Mouse (Mus musculus): ENCODE data around the gene Cbx3. TPM values are rescaled to one million over a fixed set of nuclear protein-coding genes. Genes with fewer than 3 reads are reported as not detected.
A peak's percentile ranks its signal among the peaks of the same experiment; 100 is the strongest.

Cbx3 gene
- polyA plus RNA-seq, 1 experiment from 2014 or later = 735 TPM

GRCm38 (mm10) chr6:51442191-51442835, 27.8 kb upstream of the Cbx3 start:
- H3K9ac ChIP-seq (ENCODE audit: low read length) = no peak overlapping the region
- no peak overlapping the region for H3K27ac ChIP-seq (ENCODE audit: low read depth, low read length)
- DNase-seq (ENCODE audit: low spot score) = no peak
- no peaks in the 10 kb centered on the region for H3K36me3 ChIP-seq (ENCODE audit: control insufficient read depth, insufficient read depth, low read length)
- WGBS = 58% methylated on average over 9 of the region's 9 CpGs
- H3K4me2 ChIP-seq (ENCODE audit: low read depth, low read length, severe bottlenecking) = no peak overlapping the region
- ATAC-seq (replicated peaks; ENCODE audit: low FRiP score) = no peak
- no peaks in the 10 kb centered on the region for H3K27me3 ChIP-seq (ENCODE audit: control insufficient read depth, insufficient read depth, low read length)
- no peak overlapping the region for H3K4me3 ChIP-seq (ENCODE audit: low read depth, low read length)
- no peaks in the 10 kb centered on the region for H3K4me1 ChIP-seq (replicated peaks; ENCODE audit: control insufficient read depth, insufficient read depth, low read length)
- no peaks in the 10 kb centered on the region for H3K9me3 ChIP-seq (ENCODE audit: control insufficient read depth, low read length)

- WGBS = 77% methylated on average over 7 of the region's 7 CpGs
- Histone ChIP-seq H3K27me3 (ENCODE audit: control insufficient read depth, insufficient read depth, low read length) (no peaks in the 10 kb centered on the region), H3K4me1 (replicated peaks; ENCODE audit: control insufficient read depth, insufficient read depth, low read length) (no peaks in the 10 kb centered on the region), H3K4me2 (ENCODE audit: low read depth, low read length, severe bottlenecking) (no peak overlapping the region), H3K27ac (ENCODE audit: low read depth, low read length) (no peak overlapping the region), H3K9ac (ENCODE audit: low read length) (no peak overlapping the region), H3K4me3 (ENCODE audit: low read depth, low read length) (no peak overlapping the region), H3K36me3 (ENCODE audit: control insufficient read depth, insufficient read depth, low read length) (no peaks in the 10 kb centered on the region), H3K9me3 (ENCODE audit: control insufficient read depth, low read length) (no peaks in the 10 kb centered on the region)
- no peak for DNase-seq (ENCODE audit: low spot score)
- ATAC-seq (replicated peaks; ENCODE audit: low FRiP score) = no peak
Measured at GRCm38 (mm10) chr6:51452927-51453503, 17.1 kb upstream of the Cbx3 start.

- DNase-seq (ENCODE audit: low spot score) (no peak), ATAC-seq (replicated peaks; ENCODE audit: low FRiP score) (no peak)
- 65% methylated on average over 3 of the region's 3 CpGs for WGBS
- Histone ChIP-seq H3K27ac (ENCODE audit: low read depth, low read length) (no peak overlapping the region), H3K4me3 (ENCODE audit: low read depth, low read length) (no peak overlapping the region), H3K27me3 (ENCODE audit: control insufficient read depth, insufficient read depth, low read length) (no peaks in the 10 kb centered on the region), H3K9ac (ENCODE audit: low read length) (no peak overlapping the region), H3K36me3 (ENCODE audit: control insufficient read depth, insufficient read depth, low read length) (peaks cover 4% of the 10 kb centered on the region), H3K4me2 (ENCODE audit: low read depth, low read length, severe bottlenecking) (no peak overlapping the region), H3K9me3 (ENCODE audit: control insufficient read depth, low read length) (no peaks in the 10 kb centered on the region), H3K4me1 (replicated peaks; ENCODE audit: control insufficient read depth, insufficient read depth, low read length) (no peaks in the 10 kb centered on the region)
Measured at GRCm38 (mm10) chr6:51454949-51455348, 15.2 kb upstream of the Cbx3 start.

- ATAC-seq (replicated peaks; ENCODE audit: low FRiP score) = no peak
- no peak overlapping the region for H3K4me3 ChIP-seq (ENCODE audit: low read depth, low read length)
- WGBS = 79% methylated on average over 1 of the region's 1 CpGs
Measured at GRCm38 (mm10) chr6:51456198-51456597, 14.0 kb upstream of the Cbx3 start.

GRCm38 (mm10) chr6:51457283-51457682, 12.9 kb upstream of the Cbx3 start:
- H3K4me3 ChIP-seq (ENCODE audit: low read depth, low read length) = no peak overlapping the region
- H3K27me3 ChIP-seq (ENCODE audit: control insufficient read depth, insufficient read depth, low read length) = no peaks in the 10 kb centered on the region
- no peaks in the 10 kb centered on the region for H3K4me1 ChIP-seq (replicated peaks; ENCODE audit: control insufficient read depth, insufficient read depth, low read length)
- DNase-seq (ENCODE audit: low spot score) (no peak), ATAC-seq (replicated peaks; ENCODE audit: low FRiP score) (no peak)
- H3K9me3 ChIP-seq (ENCODE audit: control insufficient read depth, low read length) = no peaks in the 10 kb centered on the region
- no peak overlapping the region for H3K9ac ChIP-seq (ENCODE audit: low read length)
- WGBS = 84% methylated on average over 3 of the region's 3 CpGs
- H3K4me2 ChIP-seq (ENCODE audit: low read depth, low read length, severe bottlenecking) = no peak overlapping the region
- peaks cover 16% of the 10 kb centered on the region for H3K36me3 ChIP-seq (ENCODE audit: control insufficient read depth, insufficient read depth, low read length)
- no peak overlapping the region for H3K27ac ChIP-seq (ENCODE audit: low read depth, low read length)

More at GRCm38 (mm10) chr6:51456198-51456597, 14.0 kb upstream of the Cbx3 start:
- Histone ChIP-seq H3K9ac (ENCODE audit: low read length) (no peak overlapping the region), H3K36me3 (ENCODE audit: control insufficient read depth, insufficient read depth, low read length) (peaks cover 11% of the 10 kb centered on the region), H3K4me1 (replicated peaks; ENCODE audit: control insufficient read depth, insufficient read depth, low read length) (no peaks in the 10 kb centered on the region), H3K4me2 (ENCODE audit: low read depth, low read length, severe bottlenecking) (no peak overlapping the region), H3K27me3 (ENCODE audit: control insufficient read depth, insufficient read depth, low read length) (no peaks in the 10 kb centered on the region), H3K27ac (ENCODE audit: low read depth, low read length) (no peak overlapping the region), H3K9me3 (ENCODE audit: control insufficient read depth, low read length) (no peaks in the 10 kb centered on the region)
- no peak for DNase-seq (ENCODE audit: low spot score)

GRCm38 (mm10) chr6:51457770-51458387, 12.3 kb upstream of the Cbx3 start:
- ATAC-seq (replicated peaks; ENCODE audit: low FRiP score) = no peak
- Histone ChIP-seq H3K36me3 (ENCODE audit: control insufficient read depth, insufficient read depth, low read length) (peaks cover 16% of the 10 kb centered on the region), H3K9ac (ENCODE audit: low read length) (no peak overlapping the region), H3K9me3 (ENCODE audit: control insufficient read depth, low read length) (no peaks in the 10 kb centered on the region), H3K4me1 (replicated peaks; ENCODE audit: control insufficient read depth, insufficient read depth, low read length) (no peaks in the 10 kb centered on the region), H3K4me2 (ENCODE audit: low read depth, low read length, severe bottlenecking) (no peak overlapping the region), H3K27me3 (ENCODE audit: control insufficient read depth, insufficient read depth, low read length) (no peaks in the 10 kb centered on the region), H3K27ac (ENCODE audit: low read depth, low read length) (no peak overlapping the region), H3K4me3 (ENCODE audit: low read depth, low read length) (no peak overlapping the region)
- WGBS = 86% methylated on average over 8 of the region's 8 CpGs
- DNase-seq (ENCODE audit: low spot score) = no peak

GRCm38 (mm10) chr6:51458925-51459312, 11.2 kb upstream of the Cbx3 start:
- no peak overlapping the region for H3K27ac ChIP-seq (ENCODE audit: low read depth, low read length)
- no peaks in the 10 kb centered on the region for H3K9me3 ChIP-seq (ENCODE audit: control insufficient read depth, low read length)
- peaks cover 24% of the 10 kb centered on the region for H3K36me3 ChIP-seq (ENCODE audit: control insufficient read depth, insufficient read depth, low read length)
- no peaks in the 10 kb centered on the region for H3K27me3 ChIP-seq (ENCODE audit: control insufficient read depth, insufficient read depth, low read length)
- no peak for DNase-seq (ENCODE audit: low spot score)
- peak; percentile 31; the same call in 1 of the 2 replicates for ATAC-seq (replicated peaks; ENCODE audit: low FRiP score)
- no peak overlapping the region for H3K9ac ChIP-seq (ENCODE audit: low read length)
- H3K4me2 ChIP-seq (ENCODE audit: low read depth, low read length, severe bottlenecking) = no peak overlapping the region
- H3K4me3 ChIP-seq (ENCODE audit: low read depth, low read length) = no peak overlapping the region
- WGBS = 43% methylated on average over 2 of the region's 2 CpGs
- no peaks in the 10 kb centered on the region for H3K4me1 ChIP-seq (replicated peaks; ENCODE audit: control insufficient read depth, insufficient read depth, low read length)

GRCm38 (mm10) chr6:51459313-51460020, 10.7 kb upstream of the Cbx3 start:
- H3K27me3 ChIP-seq (ENCODE audit: control insufficient read depth, insufficient read depth, low read length) = no peaks in the 10 kb centered on the region
- DNase-seq (ENCODE audit: low spot score) = no peak
- H3K4me2 ChIP-seq (ENCODE audit: low read depth, low read length, severe bottlenecking) = no peak overlapping the region
- 32% methylated on average over 5 of the region's 5 CpGs for WGBS
- no peak overlapping the region for H3K4me3 ChIP-seq (ENCODE audit: low read depth, low read length)
- no peak overlapping the region for H3K27ac ChIP-seq (ENCODE audit: low read depth, low read length)
- peak; percentile 49 for ATAC-seq (replicated peaks; ENCODE audit: low FRiP score)
- no peaks in the 10 kb centered on the region for H3K4me1 ChIP-seq (replicated peaks; ENCODE audit: control insufficient read depth, insufficient read depth, low read length)
- no peaks in the 10 kb centered on the region for H3K9me3 ChIP-seq (ENCODE audit: control insufficient read depth, low read length)
- H3K9ac ChIP-seq (ENCODE audit: low read length) = no peak overlapping the region
- H3K36me3 ChIP-seq (ENCODE audit: control insufficient read depth, insufficient read depth, low read length) = peaks cover 27% of the 10 kb centered on the region
